Mouse (Mus musculus) neural tube, embryonic 14.5 days (tissue): ENCODE measurements at regions not wholly inside any gene's neighbourhood (a gene's known extent, or its start where the extent isn't known, plus 50 kb on each side); places are given as distances from the start of the nearest gene placed in this dataset.

ENCODE experiments used
- ATAC-seq: fragments of 200-750 bp; cut with Nextera tagmentation; 2 replicates; pipeline ENCODE4 v1.8.0; 2017; ENCODE audit warnings: low read depth, mild to moderate bottlenecking, moderate TSS enrichment, moderate library complexity
- H3K27ac ChIP-seq: fragments of 300-500 bp; sonication (generic); 2 replicates; pipeline ENCODE4 v1.5.1; 2014; ENCODE audit warnings: low read depth, mild to moderate bottlenecking, control low read depth, low read length, moderate library complexity, mixed read lengths
- H3K27me3 ChIP-seq: fragments of 300-500 bp; sonication (generic); 2 replicates; pipeline ENCODE4 v1.6.1; 2014; ENCODE audit warnings: low read length; ENCODE audit not compliant: control insufficient read depth, insufficient read depth
- H3K36me3 ChIP-seq: fragments of 300-500 bp; sonication (generic); 2 replicates; pipeline ENCODE4 v1.6.1; 2014; ENCODE audit warnings: low read length, mixed read lengths; ENCODE audit not compliant: control insufficient read depth, insufficient read depth
- H3K4me1 ChIP-seq: fragments of 300-500 bp; sonication (generic); 2 replicates; pipeline ENCODE4 v1.6.1; 2014; ENCODE audit warnings: low read length; ENCODE audit not compliant: control insufficient read depth, insufficient read depth
- H3K4me2 ChIP-seq: fragments of 300-500 bp; sonication (generic); 2 replicates; pipeline ENCODE4 v1.6.1; 2014; ENCODE audit warnings: mild to moderate bottlenecking, low read depth, low read length, control low read depth
- H3K4me3 ChIP-seq: fragments of 300-500 bp; sonication (generic); 2 replicates; pipeline ENCODE4 v1.5.1; 2014; ENCODE audit warnings: low read depth, low read length, control low read depth, mixed read lengths
- H3K9ac ChIP-seq: fragments of 300-500 bp; sonication (generic); replicated peaks from 2 replicates; pipeline ENCODE4 v1.6.1; 2014; ENCODE audit warnings: low read depth, mild to moderate bottlenecking, control low read depth, low read length, mixed read lengths
- H3K9me3 ChIP-seq: fragments of 300-500 bp; sonication (generic); 2 replicates; pipeline ENCODE4 v1.6.1; 2016; ENCODE audit warnings: low read length; ENCODE audit not compliant: control insufficient read depth
- WGBS: fragments of 180-500 bp; shearing (Covaris S2); extraction: QIAGEN DNeasy Blood & Tissue Kit; methylation state at CpG from one replicate; pipeline ENCODE4 v1.1.7; 2014; 5-methylcytosine and 5-hydroxymethylcytosine counted together

DNA sequence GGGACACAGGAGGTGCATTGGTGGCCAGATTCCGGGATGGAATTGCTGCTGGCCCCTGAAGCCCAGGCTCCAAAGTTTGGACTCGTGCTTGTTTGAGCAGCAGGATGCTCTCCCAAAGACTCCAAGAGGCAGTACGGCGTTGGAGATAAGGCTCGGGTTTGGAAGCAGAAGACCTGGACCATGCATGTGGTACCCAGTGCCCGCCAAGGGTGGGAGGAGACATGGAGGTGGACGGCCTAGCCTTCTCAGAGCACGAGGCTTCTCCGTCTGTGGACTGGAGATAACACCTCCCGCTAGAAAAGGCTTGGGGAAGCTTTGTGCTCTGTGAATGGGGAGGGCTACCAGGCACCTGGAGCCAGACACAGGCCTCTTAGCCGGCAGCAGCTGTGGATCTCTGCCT lies 271.7 kb downstream of the Rps6kc1 start:
- Histone ChIP-seq H3K36me3 (no peaks in the 10 kb centered on the region), H3K4me2 (no peak overlapping the region), H3K27me3 (no peaks in the 10 kb centered on the region), H3K9ac (no peak overlapping the region), H3K4me3 (no peak overlapping the region), H3K4me1 (no peaks in the 10 kb centered on the region), H3K27ac (no peak overlapping the region), H3K9me3 (no peaks in the 10 kb centered on the region)
- no peak for ATAC-seq
- 88% methylated on average over 11 of the region's 11 CpGs for WGBS

DNA sequence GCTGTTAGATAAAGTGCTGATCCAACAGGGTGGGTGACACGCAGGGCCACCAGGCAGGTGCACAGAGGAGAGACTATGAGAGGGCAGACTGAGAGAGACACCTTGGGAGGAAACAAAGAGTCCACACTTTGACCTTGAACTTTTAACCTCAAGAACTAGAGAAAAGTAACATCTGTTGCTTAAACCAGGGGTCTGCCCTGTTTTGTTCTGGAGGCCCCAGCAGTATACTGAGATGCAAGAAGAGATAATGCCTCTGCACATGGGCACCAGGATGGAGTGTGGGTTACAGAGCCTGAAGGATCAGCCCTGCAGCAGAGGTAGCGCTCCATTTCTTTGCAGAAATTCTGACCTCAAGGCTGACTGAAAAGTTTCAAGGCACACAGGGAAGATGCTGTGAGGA lies 276.6 kb downstream of the Rps6kc1 start:
- no peak for ATAC-seq
- Histone ChIP-seq H3K27me3 (no peaks in the 10 kb centered on the region), H3K9ac (no peak overlapping the region), H3K4me3 (no peak overlapping the region), H3K4me1 (no peaks in the 10 kb centered on the region), H3K9me3 (no peaks in the 10 kb centered on the region), H3K36me3 (no peaks in the 10 kb centered on the region), H3K4me2 (no peak overlapping the region), H3K27ac (no peak overlapping the region)
- WGBS = 85% methylated on average over 2 of the region's 2 CpGs

DNA sequence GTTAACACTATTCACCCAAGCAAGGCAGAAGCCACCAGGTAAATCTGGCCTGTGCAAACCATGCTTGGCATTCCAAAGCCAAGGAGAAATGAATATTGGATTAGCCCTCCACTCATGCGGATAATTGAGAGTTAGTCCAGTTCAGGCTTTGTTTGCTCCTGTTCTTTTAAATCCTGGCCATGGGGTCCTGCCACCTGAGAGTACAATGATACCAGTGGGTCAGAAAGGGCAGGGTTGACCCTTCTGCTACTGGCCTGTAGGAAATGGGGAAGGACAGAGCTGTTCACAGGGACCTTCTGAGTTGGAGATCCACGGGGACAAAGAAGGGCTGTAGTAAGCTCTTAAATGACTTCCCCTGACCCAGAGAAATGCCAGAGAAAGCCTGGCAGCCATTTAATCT lies 279.9 kb downstream of the Rps6kc1 start:
- no peak overlapping the region for H3K27ac ChIP-seq
- no peak overlapping the region for H3K4me2 ChIP-seq
- 47% methylated on average over 2 of the region's 2 CpGs for WGBS
- H3K4me3 ChIP-seq = no peak overlapping the region
- no peaks in the 10 kb centered on the region for H3K36me3 ChIP-seq
- no peaks in the 10 kb centered on the region for H3K9me3 ChIP-seq
- H3K27me3 ChIP-seq = no peaks in the 10 kb centered on the region
- no peak for ATAC-seq
- H3K4me1 ChIP-seq = no peaks in the 10 kb centered on the region
- H3K9ac ChIP-seq = no peak overlapping the region

DNA sequence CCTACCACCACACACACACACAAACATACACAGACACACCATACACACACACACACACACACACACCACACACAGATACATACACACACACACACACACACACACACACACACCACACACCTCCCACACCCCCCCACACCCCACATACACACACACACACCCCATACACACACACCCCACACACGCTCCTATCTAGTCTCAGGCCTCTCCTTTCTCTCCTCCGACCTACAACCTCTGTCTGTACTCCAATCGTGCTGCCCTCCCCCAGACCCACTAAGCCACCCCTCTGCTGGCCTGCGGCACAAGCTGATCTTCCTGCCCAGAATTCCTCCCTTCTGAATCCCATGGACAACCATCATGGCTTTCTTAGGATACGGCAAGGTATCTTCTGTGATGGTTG lies 281.4 kb downstream of the Rps6kc1 start:
- no peaks in the 10 kb centered on the region for H3K9me3 ChIP-seq
- H3K4me2 ChIP-seq = no peak overlapping the region
- H3K4me1 ChIP-seq = no peaks in the 10 kb centered on the region
- no peak overlapping the region for H3K27ac ChIP-seq
- H3K27me3 ChIP-seq = no peaks in the 10 kb centered on the region
- ATAC-seq = no peak
- no peaks in the 10 kb centered on the region for H3K36me3 ChIP-seq
- H3K4me3 ChIP-seq = no peak overlapping the region
- H3K9ac ChIP-seq = no peak overlapping the region
- 93% methylated on average over 5 of the region's 5 CpGs for WGBS

DNA sequence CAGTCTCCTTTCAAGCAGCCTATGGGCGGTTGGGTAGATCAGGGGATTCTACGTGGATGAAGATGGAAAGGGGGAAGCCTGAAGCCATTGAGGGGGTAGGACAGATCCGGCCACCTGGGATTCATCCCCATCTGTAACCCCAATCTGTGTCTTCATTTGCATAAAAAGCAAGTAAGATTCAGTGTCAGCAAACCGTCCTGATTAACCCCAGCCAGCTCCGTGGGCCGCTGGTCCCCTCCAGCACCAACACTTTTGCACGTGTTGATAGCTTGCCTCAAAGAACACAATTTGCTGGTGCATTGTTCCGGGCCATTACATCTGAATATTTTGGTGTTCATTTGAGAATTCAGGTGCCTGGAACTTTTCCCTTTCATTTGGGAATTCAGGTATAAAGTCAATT lies 287.7 kb downstream of the Rps6kc1 start:
- ATAC-seq = no peak
- Histone ChIP-seq H3K36me3 (no peaks in the 10 kb centered on the region), H3K4me2 (no peak overlapping the region), H3K4me1 (no peaks in the 10 kb centered on the region), H3K27me3 (no peaks in the 10 kb centered on the region), H3K27ac (no peak overlapping the region), H3K9me3 (no peaks in the 10 kb centered on the region), H3K4me3 (no peak overlapping the region), H3K9ac (no peak overlapping the region)
- WGBS = 79% methylated on average over 8 of the region's 8 CpGs

DNA sequence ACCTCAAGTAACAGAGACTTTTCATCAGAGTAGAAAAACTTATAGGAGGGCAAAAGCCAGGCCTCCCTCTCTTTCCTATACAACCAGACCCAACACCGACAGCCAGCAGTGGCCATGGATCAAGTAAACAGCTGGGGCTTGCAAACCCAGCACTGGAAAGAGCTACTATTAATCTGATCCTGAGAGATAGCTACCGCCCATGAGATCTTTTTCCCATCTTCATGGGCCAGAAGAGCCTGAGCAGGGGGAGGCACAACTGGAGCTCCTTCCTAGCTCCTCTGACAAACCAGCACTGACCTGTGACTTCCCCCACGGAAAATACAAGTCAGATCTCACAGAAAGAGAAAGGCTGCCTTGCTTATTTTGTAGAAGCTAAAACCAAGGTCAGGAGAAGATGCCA lies 311.1 kb downstream of the Rps6kc1 start:
- no peaks in the 10 kb centered on the region for H3K4me1 ChIP-seq
- ATAC-seq = no peak
- no peaks in the 10 kb centered on the region for H3K36me3 ChIP-seq
- no peak overlapping the region for H3K9ac ChIP-seq
- no peak overlapping the region for H3K4me3 ChIP-seq
- no peaks in the 10 kb centered on the region for H3K9me3 ChIP-seq
- no peak overlapping the region for H3K4me2 ChIP-seq
- H3K27me3 ChIP-seq = no peaks in the 10 kb centered on the region
- no peak overlapping the region for H3K27ac ChIP-seq
- WGBS = 79% methylated on average over 3 of the region's 3 CpGs

DNA sequence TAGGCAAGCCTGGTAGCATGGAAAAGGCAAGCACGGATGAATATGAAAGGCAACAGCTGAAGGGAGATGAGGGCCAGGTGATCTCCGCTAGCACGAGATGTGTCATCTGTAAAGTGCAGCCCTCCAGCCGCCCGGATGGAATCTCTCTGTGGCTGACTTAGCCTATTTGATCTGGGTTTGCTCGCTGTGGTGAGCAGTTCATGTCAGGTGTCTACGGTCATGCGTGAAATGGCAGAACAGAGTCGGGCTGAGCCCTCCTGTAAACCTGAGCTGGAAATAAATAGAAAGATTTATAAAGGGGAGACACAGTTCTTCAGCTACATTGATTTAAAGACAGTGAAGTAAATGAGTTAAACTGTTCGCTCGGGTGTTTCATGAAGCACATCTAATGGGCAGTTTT lies 311.9 kb downstream of the Rps6kc1 start:
- Histone ChIP-seq H3K4me2 (no peak overlapping the region), H3K4me1 (no peaks in the 10 kb centered on the region), H3K9ac (no peak overlapping the region), H3K9me3 (no peaks in the 10 kb centered on the region), H3K4me3 (no peak overlapping the region), H3K36me3 (no peaks in the 10 kb centered on the region), H3K27me3 (no peaks in the 10 kb centered on the region), H3K27ac (no peak overlapping the region)
- WGBS = 79% methylated on average over 11 of the region's 11 CpGs
- no peak for ATAC-seq

DNA sequence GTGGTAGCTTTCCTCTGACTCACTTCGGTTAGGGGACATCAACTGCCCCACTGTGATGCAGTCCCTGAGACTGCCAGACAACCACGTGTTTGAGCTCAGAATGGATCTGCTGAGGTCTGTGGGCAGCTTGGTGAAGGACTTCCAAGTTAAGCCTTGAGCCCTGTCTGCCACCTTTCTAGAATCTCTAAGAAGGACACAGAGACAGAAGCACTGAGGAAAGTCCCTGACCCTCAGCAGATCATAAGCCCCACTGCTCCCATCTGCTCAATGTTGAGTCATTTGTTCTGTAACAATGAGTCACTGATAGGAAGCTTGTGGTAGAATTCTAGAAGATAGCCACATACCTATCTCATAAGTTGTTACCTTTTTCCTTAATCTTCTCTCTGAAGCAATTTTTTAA lies 315.4 kb downstream of the Rps6kc1 start:
- H3K4me2 ChIP-seq = no peak overlapping the region
- no peaks in the 10 kb centered on the region for H3K36me3 ChIP-seq
- H3K27ac ChIP-seq = no peak overlapping the region
- H3K27me3 ChIP-seq = no peaks in the 10 kb centered on the region
- no peak overlapping the region for H3K9ac ChIP-seq
- no peak for ATAC-seq
- no peak overlapping the region for H3K4me3 ChIP-seq
- H3K4me1 ChIP-seq = no peaks in the 10 kb centered on the region
- H3K9me3 ChIP-seq = no peaks in the 10 kb centered on the region
- WGBS = 90% methylated on average over 2 of the region's 2 CpGs

DNA sequence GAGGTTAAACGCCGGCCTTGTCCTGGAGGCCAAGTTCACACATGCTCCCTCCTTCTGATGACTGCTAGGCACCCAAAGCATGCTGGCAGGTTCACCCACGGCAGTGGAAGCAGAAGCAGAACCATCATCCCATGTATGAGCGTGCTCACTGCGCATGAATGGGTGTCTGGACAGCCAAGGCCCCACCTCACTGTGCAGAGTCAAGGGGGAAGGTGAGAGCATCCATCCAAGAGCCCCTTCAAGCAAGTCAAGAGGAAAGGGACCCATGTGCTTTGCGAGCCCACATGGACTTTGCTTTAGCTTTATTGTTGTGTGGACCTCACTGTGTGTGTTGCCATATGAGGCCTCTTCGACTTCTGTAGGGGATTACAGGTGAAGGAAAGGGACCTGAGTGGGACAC lies 319.9 kb downstream of the Rps6kc1 start:
- no peak for ATAC-seq
- no peak overlapping the region for H3K4me3 ChIP-seq
- no peak overlapping the region for H3K9ac ChIP-seq
- H3K9me3 ChIP-seq = no peaks in the 10 kb centered on the region
- no peaks in the 10 kb centered on the region for H3K27me3 ChIP-seq
- H3K36me3 ChIP-seq = no peaks in the 10 kb centered on the region
- H3K4me1 ChIP-seq = no peaks in the 10 kb centered on the region
- no peak overlapping the region for H3K27ac ChIP-seq
- no peak overlapping the region for H3K4me2 ChIP-seq
- WGBS = 89% methylated on average over 7 of the region's 7 CpGs

DNA sequence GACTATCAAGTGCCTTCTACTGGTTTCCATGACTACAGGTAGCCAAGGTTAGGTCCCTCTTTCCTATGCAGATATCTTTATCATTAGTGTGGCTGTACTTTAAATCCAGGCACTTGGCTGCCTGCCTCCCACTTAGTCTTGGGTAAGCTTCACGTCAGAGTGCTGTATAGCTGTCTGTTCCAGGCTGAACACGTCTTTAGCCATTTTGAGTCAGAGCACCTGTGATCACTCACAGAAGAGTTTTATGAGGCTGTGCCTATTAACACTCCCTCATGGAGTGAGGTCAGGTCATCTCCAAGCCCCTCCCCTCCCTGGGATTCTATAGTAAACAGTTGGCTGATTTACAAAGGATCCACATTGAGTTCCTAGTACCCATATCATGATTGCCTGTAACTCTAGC lies 322.0 kb downstream of the Rps6kc1 start:
- Histone ChIP-seq H3K9me3 (no peaks in the 10 kb centered on the region), H3K4me3 (no peak overlapping the region), H3K4me1 (no peaks in the 10 kb centered on the region), H3K9ac (no peak overlapping the region), H3K36me3 (no peaks in the 10 kb centered on the region), H3K4me2 (no peak overlapping the region), H3K27me3 (no peaks in the 10 kb centered on the region), H3K27ac (no peak overlapping the region)
- WGBS = 46% methylated on average over 2 of the region's 2 CpGs
- no peak for ATAC-seq
